Mouse (Mus musculus) heart, adult 2 months (tissue): ENCODE results near the gene Tln2. TPM values are rescaled to one million over a fixed set of nuclear protein-coding genes. Genes with fewer than 3 reads are reported as not detected.

Experiments used
- DNase-seq, 2 experiments: peaks; one replicate each; pipeline ENCODE4 v3.0.0; 2021
- H3K27ac ChIP-seq: fragments of 200-600 bp; 2 replicates; pipeline ENCODE4 v1.8.1; 2022
- H3K27me3 ChIP-seq: fragments of 200-500 bp; 2 replicates; pipeline ENCODE4 v1.6.1; 2012; ENCODE audit warnings: mild to moderate bottlenecking, low read length, inconsistent platforms, mixed read lengths; ENCODE audit not compliant: control insufficient read depth, insufficient read depth
- H3K36me3 ChIP-seq: fragments of 200-500 bp; 2 replicates; pipeline ENCODE4 v1.6.1; 2012; ENCODE audit warnings: low read length, inconsistent platforms; ENCODE audit not compliant: control insufficient read depth, insufficient read depth
- H3K4me1 ChIP-seq: fragments of 200-500 bp; 2 replicates; pipeline ENCODE4 v1.6.1; 2011; ENCODE audit warnings: low read length; ENCODE audit not compliant: control insufficient read depth, insufficient read depth
- H3K4me3 ChIP-seq: fragments of 200-600 bp; 2 replicates; pipeline ENCODE4 v1.8.1; 2022
- H3K79me2 ChIP-seq: fragments of 200-500 bp; replicated peaks from 2 replicates; pipeline ENCODE4 v1.6.1; 2012; ENCODE audit warnings: mild to moderate bottlenecking, inconsistent platforms, low read length, moderate library complexity, mixed read lengths; ENCODE audit not compliant: control insufficient read depth, insufficient read depth
- H3K9ac ChIP-seq: fragments of 200-500 bp; 2 replicates; pipeline ENCODE4 v1.6.1; 2012; ENCODE audit warnings: low read depth, mild to moderate bottlenecking, control low read depth, inconsistent platforms, low read length, mixed read lengths
- CTCF ChIP-seq: fragments of 200-600 bp; IDR thresholded peaks from 2 replicates; pipeline ENCODE4 v1.8.1; 2022; ENCODE audit warnings: antibody characterized with exemption, mild to moderate bottlenecking, moderate library complexity
- EP300 ChIP-seq: fragments of 200-500 bp; IDR thresholded peaks from 2 replicates; pipeline ENCODE4 v1.6.1; 2011; ENCODE audit warnings: low read depth, low read length, control low read depth; ENCODE audit not compliant: insufficient read depth
- POLR2A ChIP-seq: fragments of 200-500 bp; IDR thresholded peaks from 2 replicates; pipeline ENCODE4 v1.6.1; 2011; ENCODE audit warnings: mild to moderate bottlenecking, low read depth, low read length, control low read depth; ENCODE audit not compliant: insufficient read depth
- whole genome bisulfite sequencing: fragments of 180-500 bp; shearing (Covaris S2); methylation state at CpG from one replicate; pipeline ENCODE4 v1.1.7; 2018; 5-methylcytosine and 5-hydroxymethylcytosine counted together
- intact Hi-C: fragments of 180-260 bp; cut with DNase I; formaldehyde crosslinking; loops from one replicate; pipeline ENCODE4 v1.15.1; 2025
- polyA plus RNA-seq: library from polyadenylated mRNA; depleted of rRNA; stranded (reverse); fragments of >200 nt; gene quantifications from 2 replicates; pipeline ENCODE4 v1.2.3, GENCODE M21; 2012
- total RNA-seq, 2 experiments: library from RNA; stranded (reverse); gene quantifications; 2 replicates each; pipeline ENCODE4 v1.2.3; 2021

Tln2 gene
- total and polyA plus RNA-seq, 3 experiments: 20.1 to 78.2 (median 67.1) TPM

GRCm38 (mm10) chr9:67545794-67546193, 13.7 kb downstream of the Tln2 start:
- Histone ChIP-seq H3K79me2 (no peaks in the 10 kb centered on the region), H3K4me3 (no peak overlapping the region), H3K4me1 (peaks cover 6% of the 10 kb centered on the region), H3K9ac (no peak overlapping the region), H3K27me3 (no peaks in the 10 kb centered on the region), H3K36me3 (no peaks in the 10 kb centered on the region; the same call in 1 of the 2 replicates), H3K27ac (no peak overlapping the region)
- WGBS: 83% methylated on average over 3 of the region's 3 CpGs
- intact Hi-C loops: loop anchor here (5.0 kb wide), 1 partner anchor 37 kb away; no protein-coding TSS in a partner anchor
- DNase-seq: no peak
- TF ChIP-seq CTCF (no peak), POLR2A (no peak), EP300 (no peak)

GRCm38 (mm10) chr9:67544783-67545182, 14.7 kb downstream of the Tln2 start:
- no peaks in the 10 kb centered on the region; the same call in 1 of the 2 replicates for H3K36me3 ChIP-seq
- peak overlapping the region; percentile 23 for H3K27ac ChIP-seq
- no peaks in the 10 kb centered on the region for H3K79me2 ChIP-seq
- no peaks in the 10 kb centered on the region for H3K27me3 ChIP-seq
- no peak for TF ChIP-seq CTCF
- TF ChIP-seq POLR2A: no peak
- no peak for TF ChIP-seq EP300
- intact Hi-C loops: loop anchor here (5.0 kb wide), 2 partner anchors 38 to 112 kb away; no protein-coding TSS in a partner anchor
- no peak overlapping the region for H3K9ac ChIP-seq
- DNase-seq: peak in 1 of 2 experiments; percentile 24
- no peak overlapping the region for H3K4me3 ChIP-seq
- WGBS: 50% methylated on average over 7 of the region's 7 CpGs
- H3K4me1 ChIP-seq: peaks cover 4% of the 10 kb centered on the region; the same call in 1 of the 2 replicates

- DNase-seq: peak in 1 of 2 experiments; percentile 9
- intact Hi-C loops: loop anchor here (5.0 kb wide), 1 partner anchor 110 kb away; no protein-coding TSS in a partner anchor
- H3K79me2 ChIP-seq: no peaks in the 10 kb centered on the region
- 74% methylated on average over 8 of the region's 8 CpGs for WGBS
- no peak overlapping the region for H3K27ac ChIP-seq
- TF ChIP-seq CTCF (no peak), EP300 (no peak), POLR2A (no peak)
- peaks cover 1% of the 10 kb centered on the region; the same call in 1 of the 2 replicates for H3K4me1 ChIP-seq
- H3K36me3 ChIP-seq: no peaks in the 10 kb centered on the region
- no peak overlapping the region for H3K9ac ChIP-seq
- no peak overlapping the region for H3K4me3 ChIP-seq
- no peaks in the 10 kb centered on the region for H3K27me3 ChIP-seq
Measured at GRCm38 (mm10) chr9:67541948-67542347, 17.6 kb downstream of the Tln2 start.

- Histone ChIP-seq H3K9ac (no peak overlapping the region), H3K27ac (no peak overlapping the region), H3K79me2 (no peaks in the 10 kb centered on the region), H3K27me3 (no peaks in the 10 kb centered on the region), H3K36me3 (no peaks in the 10 kb centered on the region), H3K4me1 (peaks cover 1% of the 10 kb centered on the region; the same call in 1 of the 2 replicates), H3K4me3 (no peak overlapping the region)
- TF ChIP-seq POLR2A (no peak), CTCF (no peak), EP300 (no peak)
- intact Hi-C loops: loop anchor here (5.0 kb wide), 1 partner anchor 108 kb away; no protein-coding TSS in a partner anchor
- 60% methylated on average over 17 of the region's 17 CpGs for WGBS
- no peak for DNase-seq
Measured at GRCm38 (mm10) chr9:67539776-67540706, 19.5 kb downstream of the Tln2 start.

- intact Hi-C loops: no loop called here
- no peaks in the 10 kb centered on the region for H3K79me2 ChIP-seq
- H3K27me3 ChIP-seq: no peaks in the 10 kb centered on the region
- TF ChIP-seq EP300 (no peak), CTCF (no peak), POLR2A (no peak)
- H3K36me3 ChIP-seq: no peaks in the 10 kb centered on the region
- H3K9ac ChIP-seq: no peak overlapping the region
- DNase-seq: no peak
- H3K4me1 ChIP-seq: peaks cover 3% of the 10 kb centered on the region; the same call in 1 of the 2 replicates
- no peak overlapping the region for H3K27ac ChIP-seq
- no peak overlapping the region for H3K4me3 ChIP-seq
- 58% methylated on average over 7 of the region's 7 CpGs for WGBS
Measured at GRCm38 (mm10) chr9:67534420-67534819, 25.1 kb downstream of the Tln2 start.

- Histone ChIP-seq H3K27me3 (no peaks in the 10 kb centered on the region), H3K27ac (no peak overlapping the region), H3K36me3 (no peaks in the 10 kb centered on the region), H3K79me2 (no peaks in the 10 kb centered on the region), H3K4me1 (peaks cover 3% of the 10 kb centered on the region; the same call in 1 of the 2 replicates), H3K4me3 (no peak overlapping the region), H3K9ac (no peak overlapping the region)
- TF ChIP-seq CTCF: no peak
- TF ChIP-seq EP300: no peak
- no peak for TF ChIP-seq POLR2A
- DNase-seq: no peak
- intact Hi-C loops: no loop called here
- 82% methylated on average over 5 of the region's 5 CpGs for WGBS
Measured at GRCm38 (mm10) chr9:67533260-67533659, 26.2 kb downstream of the Tln2 start.
